Mouse (Mus musculus) intestine, embryonic 14.5 days (tissue): ENCODE results near the gene Taf15. TPM values are rescaled to one million over a fixed set of nuclear protein-coding genes. Genes with fewer than 3 reads are reported as not detected.

Experiments
- ATAC-seq: fragments of 200-750 bp; cut with Nextera tagmentation; replicated peaks from 2 replicates; pipeline ENCODE4 v1.8.0; 2017; ENCODE audit warnings: low read depth, moderate number of reproducible peaks, moderate TSS enrichment, moderate library complexity; ENCODE audit not compliant: low FRiP score, low TSS enrichment
- DNase-seq: peaks from one replicate; pipeline ENCODE4 v3.0.0-alpha.2; 2018; ENCODE audit warnings: low spot score
- H3K27ac ChIP-seq: fragments of 300-500 bp; sonication (generic); 2 replicates; pipeline ENCODE4 v1.5.1; 2014; ENCODE audit warnings: low read depth, mild to moderate bottlenecking, control low read depth
- H3K27me3 ChIP-seq: fragments of 300-500 bp; sonication (generic); replicated peaks from 2 replicates; pipeline ENCODE4 v1.6.1; 2014; ENCODE audit warnings: low read length, control low read depth; ENCODE audit not compliant: control insufficient read depth, insufficient read depth
- H3K36me3 ChIP-seq: fragments of 300-500 bp; sonication (generic); 2 replicates; pipeline ENCODE4 v1.6.1; 2014; ENCODE audit warnings: low read length, control low read depth; ENCODE audit not compliant: control insufficient read depth, insufficient read depth
- H3K4me1 ChIP-seq: fragments of 300-500 bp; sonication (generic); replicated peaks from 2 replicates; pipeline ENCODE4 v1.6.1; 2014; ENCODE audit warnings: low read length, control low read depth, mixed read lengths; ENCODE audit not compliant: control insufficient read depth, insufficient read depth
- H3K4me2 ChIP-seq: fragments of 300-500 bp; sonication (generic); 2 replicates; pipeline ENCODE4 v1.6.1; 2014; ENCODE audit warnings: low read length
- H3K4me3 ChIP-seq: fragments of 300-500 bp; sonication (generic); 2 replicates; pipeline ENCODE4 v1.5.1; 2014; ENCODE audit warnings: low read depth, low read length, control low read depth, mixed read lengths
- H3K9ac ChIP-seq: fragments of 300-500 bp; sonication (generic); 2 replicates; pipeline ENCODE4 v1.6.1; 2014; ENCODE audit warnings: mild to moderate bottlenecking, low read length
- H3K9me3 ChIP-seq: fragments of 300-500 bp; sonication (generic); 2 replicates; pipeline ENCODE4 v1.6.1; 2016; ENCODE audit warnings: low read length, control low read depth; ENCODE audit not compliant: control insufficient read depth
- WGBS: fragments of 180-500 bp; shearing (Covaris S2); extraction: QIAGEN DNeasy Blood & Tissue Kit; methylation state at CpG from one replicate; pipeline ENCODE4 v1.1.7; 2014; 5-methylcytosine and 5-hydroxymethylcytosine counted together
- polyA plus RNA-seq: library from polyadenylated mRNA; unstranded; fragments of >200 nt; fragmentation: Nextera tagmentation; extraction: Ambion mirVana; gene quantifications from 2 replicates; pipeline ENCODE4 v1.2.1, GENCODE M21; 2014

Gene Taf15
- polyA plus RNA-seq, 1 experiment from 2014 or later: 13.5 TPM

DNA sequence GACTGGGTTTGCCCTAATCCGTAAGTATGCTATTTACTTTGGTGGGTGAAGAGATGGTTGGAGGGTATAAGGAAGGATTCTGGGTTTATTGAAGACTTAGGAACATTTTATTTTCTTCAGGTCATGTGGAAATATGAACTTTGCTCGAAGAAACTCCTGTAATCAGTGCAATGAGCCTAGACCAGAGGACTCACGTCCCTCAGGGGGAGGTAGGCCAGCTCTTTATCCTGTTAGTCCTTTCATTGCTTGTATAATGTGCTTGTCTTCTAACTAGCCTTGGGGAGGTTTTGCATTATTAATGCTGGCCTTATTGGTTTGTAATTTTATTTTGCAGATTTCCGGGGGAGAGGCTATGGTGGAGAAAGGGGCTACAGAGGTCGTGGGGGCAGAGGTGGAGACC lies 31.4 kb downstream of the Taf15 start:
- no peak overlapping the region for H3K4me3 ChIP-seq
- no peaks in the 10 kb centered on the region for H3K9me3 ChIP-seq
- no peak overlapping the region for H3K9ac ChIP-seq
- no peaks in the 10 kb centered on the region for H3K27me3 ChIP-seq
- no peak for DNase-seq
- H3K4me2 ChIP-seq: no peak overlapping the region
- 93% methylated on average over 5 of the region's 5 CpGs for WGBS
- ATAC-seq: no peak
- H3K4me1 ChIP-seq: no peaks in the 10 kb centered on the region
- H3K36me3 ChIP-seq: peaks cover 84% of the 10 kb centered on the region
- no peak overlapping the region for H3K27ac ChIP-seq

DNA sequence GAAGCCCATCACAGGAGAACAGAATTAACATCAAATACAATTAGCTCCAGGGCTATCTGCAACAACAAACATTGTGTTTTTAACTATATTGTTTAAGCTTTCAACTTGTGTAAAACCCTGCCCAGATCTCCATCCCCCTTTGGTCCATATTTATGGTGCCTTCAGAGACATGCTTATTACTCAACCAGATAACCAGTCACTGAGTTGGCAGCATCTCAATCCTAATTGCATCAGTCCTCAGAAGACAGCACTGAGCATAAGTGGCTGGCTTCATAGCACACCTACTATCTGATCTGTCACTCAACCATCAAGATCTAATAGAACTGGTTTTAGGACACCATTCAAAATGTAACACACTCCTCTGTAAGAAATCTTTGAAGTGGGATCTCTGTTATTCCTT lies 36.6 kb downstream of the Taf15 start:
- H3K27me3 ChIP-seq: no peaks in the 10 kb centered on the region
- no peak for DNase-seq
- H3K9me3 ChIP-seq: no peaks in the 10 kb centered on the region
- no peak overlapping the region for H3K27ac ChIP-seq
- no peak overlapping the region for H3K9ac ChIP-seq
- H3K4me2 ChIP-seq: no peak overlapping the region
- no peak overlapping the region for H3K4me3 ChIP-seq
- no peak for ATAC-seq
- peaks cover 36% of the 10 kb centered on the region for H3K36me3 ChIP-seq
- H3K4me1 ChIP-seq: no peaks in the 10 kb centered on the region

DNA sequence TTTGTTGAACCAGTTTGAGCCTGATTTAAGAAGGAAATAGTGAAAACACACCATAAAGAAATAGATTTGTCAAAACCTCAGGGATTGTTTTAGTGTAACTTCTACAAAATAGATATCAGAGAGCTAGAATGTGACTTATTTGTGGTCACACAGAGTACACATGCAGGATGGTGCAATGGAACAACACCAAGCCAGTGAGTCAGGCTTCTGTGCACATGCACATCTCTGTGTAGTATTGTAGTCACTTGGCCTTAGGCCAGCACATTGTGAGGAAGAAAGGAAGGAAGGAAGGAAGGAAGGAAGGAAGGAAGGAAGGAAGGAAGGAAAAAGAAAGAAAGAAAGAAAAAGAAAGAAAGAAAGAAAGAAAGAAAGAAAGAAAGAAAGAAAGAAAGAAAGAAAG lies 44.3 kb downstream of the Taf15 start:
- H3K27me3 ChIP-seq: no peaks in the 10 kb centered on the region
- H3K9me3 ChIP-seq: no peaks in the 10 kb centered on the region
- H3K9ac ChIP-seq: no peak overlapping the region
- no peak for ATAC-seq
- H3K4me2 ChIP-seq: no peak overlapping the region
- no peaks in the 10 kb centered on the region for H3K4me1 ChIP-seq
- no peak overlapping the region for H3K27ac ChIP-seq
- no peak for DNase-seq
- no peaks in the 10 kb centered on the region for H3K36me3 ChIP-seq
- H3K4me3 ChIP-seq: no peak overlapping the region

DNA sequence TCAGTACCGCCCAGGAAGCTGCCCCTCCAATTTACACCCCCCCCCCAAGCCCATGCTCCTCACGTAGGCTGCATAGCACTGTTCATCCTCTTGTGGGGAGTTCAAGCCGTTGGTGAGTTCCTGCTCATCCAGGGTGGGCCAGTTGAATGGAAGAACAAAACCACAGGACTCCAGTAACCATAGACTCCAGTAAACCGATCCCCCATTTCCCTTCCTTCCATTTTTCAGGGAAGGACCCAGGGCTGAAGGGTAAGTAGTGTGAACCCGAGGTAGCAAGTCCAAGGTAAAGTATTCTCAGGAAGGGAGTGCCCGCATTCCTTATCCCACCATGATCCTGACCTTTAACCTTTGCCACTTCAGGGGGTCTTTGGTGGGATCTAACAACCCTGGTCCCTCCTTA lies 45.5 kb downstream of the Taf15 start:
- Histone ChIP-seq H3K4me1 (no peaks in the 10 kb centered on the region), H3K4me2 (no peak overlapping the region), H3K4me3 (no peak overlapping the region), H3K27me3 (no peaks in the 10 kb centered on the region), H3K27ac (no peak overlapping the region), H3K9ac (no peak overlapping the region), H3K9me3 (no peaks in the 10 kb centered on the region), H3K36me3 (no peaks in the 10 kb centered on the region)
- DNase-seq: no peak
- 76% methylated on average over 6 of the region's 6 CpGs for WGBS
- no peak for ATAC-seq

DNA sequence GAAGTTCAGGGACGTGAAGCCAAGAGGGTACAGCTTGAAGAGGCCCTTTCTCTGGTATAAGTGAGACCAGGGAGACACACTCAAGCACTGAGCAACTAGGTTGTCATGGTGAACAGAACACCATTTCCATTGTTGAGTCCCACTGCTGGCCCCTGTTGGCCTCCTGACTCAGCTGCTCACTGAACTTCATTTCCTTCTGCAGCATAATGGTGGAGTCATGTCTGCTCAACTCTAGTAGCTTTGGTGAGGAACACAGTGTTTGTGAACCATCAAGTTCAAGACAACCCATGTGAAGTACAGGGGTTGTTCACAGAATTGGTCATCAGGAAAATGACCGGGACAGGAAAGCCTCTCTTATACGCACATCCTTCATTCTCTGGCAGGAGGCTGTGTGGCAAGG lies 49.2 kb downstream of the Taf15 start, which contains the start of gene Heatr9:
Gene Heatr9 (minus strand): TSS at position 101 of the 400 bp plus-strand sequence.
- H3K36me3 ChIP-seq: no peaks in the 10 kb centered on the region
- no peak for ATAC-seq
- no peak within 1 kb of the TSS for H3K9ac ChIP-seq
- no peak for DNase-seq
- no peak within 1 kb of the TSS for H3K27ac ChIP-seq
- H3K4me2 ChIP-seq: no peak within 1 kb of the TSS
- WGBS: 90% methylated on average over 3 of the region's 3 CpGs
- no peaks in the 10 kb centered on the region for H3K9me3 ChIP-seq
- H3K27me3 ChIP-seq: no peaks in the 10 kb centered on the region
- H3K4me3 ChIP-seq: no peak within 1 kb of the TSS
- H3K4me1 ChIP-seq: no peaks in the 10 kb centered on the region

DNA sequence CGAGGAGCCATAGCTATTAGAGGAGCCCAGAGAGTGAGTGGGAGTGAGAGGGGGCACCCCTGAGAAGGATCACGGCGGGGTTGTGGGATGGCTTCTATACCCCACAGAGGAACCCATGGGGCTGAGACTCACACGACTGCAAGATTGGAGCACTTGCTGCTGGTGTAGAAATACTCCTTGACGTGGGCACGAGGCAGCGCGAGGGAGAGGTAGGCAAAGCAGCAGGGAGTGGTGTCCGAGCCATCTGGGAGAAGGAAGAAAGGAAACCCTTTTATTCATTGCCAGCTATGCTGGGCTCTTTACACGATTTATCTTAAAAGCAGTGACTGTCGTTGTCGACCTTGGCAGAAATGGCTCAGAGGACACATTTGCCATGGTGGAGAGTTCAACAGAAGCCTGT lies 56.1 kb downstream of the Taf15 start:
- Histone ChIP-seq H3K4me1 (peaks cover 1% of the 10 kb centered on the region; the same call in 1 of the 2 replicates), H3K27ac (no peak overlapping the region), H3K27me3 (no peaks in the 10 kb centered on the region), H3K9me3 (no peaks in the 10 kb centered on the region), H3K9ac (no peak overlapping the region), H3K4me2 (no peak overlapping the region), H3K4me3 (no peak overlapping the region), H3K36me3 (no peaks in the 10 kb centered on the region)
- 80% methylated on average over 12 of the region's 12 CpGs for WGBS
- ATAC-seq (no peak), DNase-seq (no peak)

DNA sequence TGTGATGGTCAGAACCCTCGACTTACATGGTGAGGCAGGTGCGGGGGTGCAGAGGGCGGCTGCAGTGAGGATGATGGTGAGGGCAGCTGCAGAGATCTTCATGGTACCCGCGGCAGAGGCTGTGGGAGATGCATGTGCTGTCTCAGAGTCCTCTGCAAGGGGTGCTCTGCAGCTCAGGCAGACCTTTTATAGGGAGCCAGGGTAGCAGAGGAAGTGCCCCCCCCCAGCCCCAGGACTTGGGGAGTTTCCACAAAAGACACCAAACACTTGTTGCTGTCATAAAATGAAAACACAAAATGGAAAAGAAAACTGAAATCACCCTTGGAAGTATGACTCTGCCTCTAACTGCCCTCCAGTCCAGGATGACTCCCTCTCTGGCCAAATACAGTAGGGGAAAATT lies 57.5 kb downstream of the Taf15 start, which contains the start of gene Ccl5:
Gene Ccl5 (minus strand): TSS at position 159 of the 400 bp plus-strand sequence.
- DNase-seq: no peak
- Histone ChIP-seq H3K9ac (no peak within 1 kb of the TSS), H3K4me2 (no peak within 1 kb of the TSS), H3K27me3 (no peaks in the 10 kb centered on the region), H3K4me1 (peaks cover 7% of the 10 kb centered on the region; the same call in 1 of the 2 replicates), H3K9me3 (no peaks in the 10 kb centered on the region), H3K27ac (no peak within 1 kb of the TSS), H3K36me3 (no peaks in the 10 kb centered on the region), H3K4me3 (no peak within 1 kb of the TSS)
- WGBS: 87% methylated on average over 5 of the region's 5 CpGs
- no peak for ATAC-seq

DNA sequence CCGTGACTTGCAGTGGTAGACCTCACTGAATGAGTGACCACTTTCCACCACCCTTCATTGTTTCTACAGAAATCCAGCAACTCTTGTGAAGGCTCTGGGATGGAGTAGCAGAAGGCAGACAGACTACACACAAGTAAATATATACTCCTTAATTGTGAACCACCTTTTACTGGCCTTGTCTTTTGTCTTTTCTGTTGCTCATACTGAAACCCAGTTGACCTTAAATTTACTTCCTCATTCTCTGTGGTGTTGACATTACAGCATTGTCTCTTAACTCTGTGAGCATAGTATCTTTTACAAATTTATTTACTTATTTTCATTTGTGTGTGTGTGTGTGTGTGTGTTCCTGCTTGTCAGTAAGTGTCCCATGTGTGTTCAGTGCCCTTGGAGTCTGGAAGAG lies 60.3 kb downstream of the Taf15 start:
- Histone ChIP-seq H3K9me3 (no peaks in the 10 kb centered on the region), H3K36me3 (no peaks in the 10 kb centered on the region), H3K4me3 (no peak overlapping the region), H3K27ac (no peak overlapping the region), H3K4me1 (peaks cover 7% of the 10 kb centered on the region; the same call in 1 of the 2 replicates), H3K4me2 (no peak overlapping the region), H3K27me3 (no peaks in the 10 kb centered on the region), H3K9ac (no peak overlapping the region)
- 88% methylated on average over 1 of the region's 1 CpGs for WGBS
- no peak for ATAC-seq
- no peak for DNase-seq

DNA sequence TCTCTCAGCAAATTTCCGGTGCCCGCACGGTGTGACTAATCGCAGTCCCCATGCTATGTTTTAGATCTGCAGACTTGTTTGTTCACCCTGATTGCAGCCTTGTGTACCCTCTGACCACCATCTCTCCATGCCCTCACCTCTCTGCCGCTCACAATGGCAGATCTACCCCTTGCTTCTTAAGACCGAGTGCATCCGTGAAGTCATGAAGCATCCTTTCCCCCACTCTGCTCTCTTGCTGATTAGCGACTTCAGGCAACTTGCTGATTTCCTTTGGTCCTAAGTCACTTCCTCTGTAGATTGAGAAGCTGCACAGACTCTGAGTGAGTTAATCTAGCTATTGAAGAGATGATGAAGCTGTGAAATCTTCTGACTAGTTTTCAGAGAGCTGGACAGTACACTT lies 61.3 kb downstream of the Taf15 start:
- ATAC-seq: no peak

More for the DNA sequence above, 61.3 kb downstream of the Taf15 start:
- Histone ChIP-seq H3K9ac (no peak overlapping the region), H3K9me3 (no peaks in the 10 kb centered on the region), H3K27me3 (no peaks in the 10 kb centered on the region), H3K4me2 (peak overlapping the region; percentile 7; the same call in 1 of the 2 replicates), H3K36me3 (no peaks in the 10 kb centered on the region), H3K27ac (no peak overlapping the region), H3K4me1 (peaks cover 7% of the 10 kb centered on the region; the same call in 1 of the 2 replicates), H3K4me3 (no peak overlapping the region)
- DNase-seq: no peak
- WGBS: 74% methylated on average over 8 of the region's 8 CpGs
